Mouse (Mus musculus): ENCODE results near the gene Rabep1. TPM values are rescaled to one million over a fixed set of nuclear protein-coding genes. Genes with fewer than 3 reads are reported as not detected.

Gene Rabep1
- polyA plus RNA-seq, 1 experiment from 2014 or later = 80.3 TPM

Other genes starting within 250 kb of the Rabep1 start
- gene 4930544D05Rik, start 228.9 kb upstream of the Rabep1 start, polyA plus RNA-seq (2015; fragmentation: Nextera tagmentation; extraction: Ambion mirVana) = not detected in 2 replicates
- gene Chrne, start 225.6 kb upstream of the Rabep1 start, polyA plus RNA-seq (2015; fragmentation: Nextera tagmentation; extraction: Ambion mirVana) = 0.38 TPM in 1 of 2 replicates, not detected in the other
- gene Gp1ba, start 205.7 kb upstream of the Rabep1 start, polyA plus RNA-seq (2015; fragmentation: Nextera tagmentation; extraction: Ambion mirVana) = 0.14 and 0.45 TPM in 2 replicates
- 101 and 106 TPM in 2 replicates for gene Rnf167, start 197.5 kb upstream of the Rabep1 start, polyA plus RNA-seq (2015; fragmentation: Nextera tagmentation; extraction: Ambion mirVana)
- 150 and 153 TPM in 2 replicates for gene Slc25a11, start 197.3 kb upstream of the Rabep1 start, polyA plus RNA-seq (2015; fragmentation: Nextera tagmentation; extraction: Ambion mirVana)
- gene Pfn1, start 190.1 kb upstream of the Rabep1 start, polyA plus RNA-seq (2015; fragmentation: Nextera tagmentation; extraction: Ambion mirVana) = 970 and 979 TPM in 2 replicates
- 9.4 and 14.9 TPM in 2 replicates for gene Eno3, start 187.6 kb upstream of the Rabep1 start, polyA plus RNA-seq (2015; fragmentation: Nextera tagmentation; extraction: Ambion mirVana)
- gene Spag7, start 175.4 kb upstream of the Rabep1 start, polyA plus RNA-seq (2015; fragmentation: Nextera tagmentation; extraction: Ambion mirVana) = 169 and 172 TPM in 2 replicates
- gene Camta2, start 156.7 kb upstream of the Rabep1 start, polyA plus RNA-seq (2015; fragmentation: Nextera tagmentation; extraction: Ambion mirVana) = 16.9 and 19.5 TPM in 2 replicates
- 0.75 and 1.1 TPM in 2 replicates for gene Inca1, start 144.6 kb upstream of the Rabep1 start, polyA plus RNA-seq (2015; fragmentation: Nextera tagmentation; extraction: Ambion mirVana)
- gene Kif1c, start 144.2 kb upstream of the Rabep1 start, polyA plus RNA-seq (2015; fragmentation: Nextera tagmentation; extraction: Ambion mirVana) = 1.5 TPM in 2 replicates
- gene Zfp3, start 80.6 kb upstream of the Rabep1 start, polyA plus RNA-seq (2015; fragmentation: Nextera tagmentation; extraction: Ambion mirVana) = 14.7 and 15.6 TPM in 2 replicates
- not detected in 2 replicates for gene Scimp, start 32.2 kb upstream of the Rabep1 start, polyA plus RNA-seq (2015; fragmentation: Nextera tagmentation; extraction: Ambion mirVana)
- 124 and 138 TPM in 2 replicates for gene Nup88, start 125.2 kb downstream of the Rabep1 start, polyA plus RNA-seq (2015; fragmentation: Nextera tagmentation; extraction: Ambion mirVana)
- gene Rpain, start 125.4 kb downstream of the Rabep1 start, polyA plus RNA-seq (2015; fragmentation: Nextera tagmentation; extraction: Ambion mirVana) = 73.3 and 80.2 TPM in 2 replicates
- gene C1qbp, start 138.2 kb downstream of the Rabep1 start, polyA plus RNA-seq (2015; fragmentation: Nextera tagmentation; extraction: Ambion mirVana) = 188 and 193 TPM in 2 replicates
- gene Dhx33, start 159.7 kb downstream of the Rabep1 start, polyA plus RNA-seq (2015; fragmentation: Nextera tagmentation; extraction: Ambion mirVana) = 14.0 and 15.2 TPM in 2 replicates
- gene Mis12, start 174.8 kb downstream of the Rabep1 start, polyA plus RNA-seq (2015; fragmentation: Nextera tagmentation; extraction: Ambion mirVana) = 34.0 and 34.8 TPM in 2 replicates
- gene Derl2, start 175.1 kb downstream of the Rabep1 start, polyA plus RNA-seq (2015; fragmentation: Nextera tagmentation; extraction: Ambion mirVana) = 35.8 and 37.8 TPM in 2 replicates
- 544 and 566 TPM in 2 replicates for gene 6330403K07Rik, start 188.7 kb downstream of the Rabep1 start, polyA plus RNA-seq (2015; fragmentation: Nextera tagmentation; extraction: Ambion mirVana)

Data from neural tube, embryonic 13.5 days (tissue).